Mouse (Mus musculus): ENCODE data around the gene Cenpm.

DNA sequence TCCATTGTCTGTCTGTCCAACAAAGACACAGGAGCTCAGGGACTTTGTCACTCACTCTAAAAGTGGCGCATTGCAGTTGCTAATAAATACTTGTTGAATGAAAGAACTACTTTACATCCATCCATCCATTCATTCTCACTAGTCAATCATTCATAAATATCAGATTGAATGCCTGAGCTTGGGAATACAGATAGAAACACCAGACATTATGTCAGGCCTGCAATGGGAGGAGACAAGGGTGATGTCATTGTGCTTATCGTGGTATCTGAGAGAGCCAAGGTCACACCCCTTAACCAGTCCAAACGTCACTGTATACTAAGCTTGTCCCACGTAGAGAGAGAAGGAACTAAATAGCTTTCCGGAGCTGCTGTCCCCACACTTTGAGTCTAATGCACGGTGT is 7.5 kb upstream of the Cenpm start, which contains the start of gene 1500009C09Rik:
- TF ChIP-seq CTCF (IDR thresholded peaks at IDR 0.05; ENCODE audit: insufficient read depth, low read depth, low read length) (no peak), POLR2A (IDR thresholded peaks at IDR 0.05; ENCODE audit: insufficient read depth, low read depth, low read length) (no peak)

All from olfactory bulb, adult 2 months (tissue).